In the genomic region with DNA sequence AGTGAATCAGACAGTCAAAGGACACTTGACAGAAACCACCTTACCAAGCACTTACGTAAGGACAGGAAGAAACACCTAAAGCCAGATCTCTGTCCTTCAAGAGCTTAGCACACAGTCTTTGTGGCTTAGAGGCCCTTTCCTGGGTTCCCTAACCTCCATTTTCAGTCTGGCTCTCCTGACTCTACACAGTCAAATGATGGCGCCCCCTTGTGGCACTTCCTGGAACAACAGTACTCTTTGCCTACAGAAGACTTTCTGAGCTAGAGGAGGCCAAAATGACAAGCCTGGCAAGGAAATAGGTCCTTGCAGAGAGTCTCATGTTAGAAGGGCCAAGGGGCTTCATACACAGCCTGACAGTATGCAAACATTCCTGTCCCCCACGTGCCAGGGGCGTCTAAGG, we compare ENCODE assay signal across 10 mouse cellular contexts. TPM values are rescaled to one million over a fixed set of nuclear protein-coding genes. Genes with fewer than 3 reads are reported as not detected.
DNase-seq lines count a peak whose midpoint lies in the region; ATAC-seq and TF ChIP-seq lines count a peak whose summit lies in the region.
"Had no signal": no experiment of that assay in that cellular context is flagged by ENCODE, and none has a peak within 500 bp of the region (broad histone marks: within the 10 kb centered on the region; RNA-seq: fewer than 3 reads in every experiment).

No protein-coding gene starts in this region.

- H3K4me3 ChIP-seq in forebrain, embryonic 10.5 days: no peak overlapping the region
- no peak overlapping the region for H3K4me3 ChIP-seq in forebrain, embryonic 15.5 days
- no peak overlapping the region for H3K4me3 ChIP-seq in embryonic facial prominence, embryonic 10.5 days
- H3K4me3 ChIP-seq in layer of hippocampus, adult 2 months: no peak overlapping the region
- H3K4me3 ChIP-seq: stomach, embryonic 15.5 days had no signal

- peaks cover 16% of the 10 kb centered on the region for H3K4me1 ChIP-seq in forebrain, embryonic 10.5 days
- peaks cover 13% of the 10 kb centered on the region for H3K4me1 ChIP-seq in forebrain, embryonic 15.5 days
- H3K4me1 ChIP-seq in embryonic facial prominence, embryonic 10.5 days: peaks cover 26% of the 10 kb centered on the region

- H3K9me3 ChIP-seq in forebrain, embryonic 10.5 days: peaks cover 7% of the 10 kb centered on the region; the same call in 1 of the 2 replicates
- no peaks in the 10 kb centered on the region for H3K9me3 ChIP-seq in forebrain, embryonic 15.5 days
- 0 out of 2 replicates have a peak, but pooled peaks cover 4% of the 10 kb centered on the region for H3K9me3 ChIP-seq in embryonic facial prominence, embryonic 10.5 days
- H3K9me3 ChIP-seq: stomach, embryonic 15.5 days had no signal

- no peak overlapping the region for H3K27ac ChIP-seq in forebrain, embryonic 10.5 days
- H3K27ac ChIP-seq in forebrain, embryonic 15.5 days (replicated peaks): no peak overlapping the region
- no peak overlapping the region; the same call in 1 of the 2 replicates for H3K27ac ChIP-seq in embryonic facial prominence, embryonic 10.5 days (replicated peaks)
- no peak overlapping the region for H3K27ac ChIP-seq in layer of hippocampus, adult 2 months
- H3K27ac ChIP-seq: stomach, embryonic 15.5 days had no signal

- 30% methylated on average over 4 of the region's 4 CpGs for WGBS in forebrain, embryonic 10.5 days
- WGBS in forebrain, embryonic 15.5 days: 31% methylated on average over 4 of the region's 4 CpGs
- WGBS in embryonic facial prominence, embryonic 10.5 days: 35% methylated on average over 4 of the region's 4 CpGs

- H3K36me3 ChIP-seq in forebrain, embryonic 10.5 days (replicated peaks): no peaks in the 10 kb centered on the region
- H3K36me3 ChIP-seq in forebrain, embryonic 15.5 days: no peaks in the 10 kb centered on the region
- no peaks in the 10 kb centered on the region for H3K36me3 ChIP-seq in embryonic facial prominence, embryonic 10.5 days (replicated peaks)
- H3K36me3 ChIP-seq: stomach, embryonic 15.5 days had no signal

- no peak overlapping the region for H3K9ac ChIP-seq in forebrain, embryonic 15.5 days (replicated peaks)
- H3K9ac ChIP-seq: stomach, embryonic 15.5 days had no signal

- TF ChIP-seq CTCF in layer of hippocampus, adult 2 months (conservative IDR thresholded peaks at IDR 0.05): peak; percentile 91

- DNase-seq in forebrain, embryonic 10.5 days (ENCODE audit: extremely low spot score, low spot score): peak; percentile 75
- peak; percentile 47 to 53 for DNase-seq in urinary bladder, adult 18-20 months (ENCODE audit: low spot score in 2 of 2)
- DNase-seq in urinary bladder, postnatal 10 days (ENCODE audit: low spot score): no peak
- DNase-seq in embryonic facial prominence, embryonic 10.5 days (ENCODE audit: low spot score): peak; percentile 79
- DNase-seq in layer of hippocampus, adult 2 months (ENCODE audit: low spot score in 2 of 2): peak in 1 of 2 experiments; percentile 73
- DNase-seq in lung, postnatal 36 days: peak; percentile 92
- DNase-seq in spleen, postnatal 36 days (ENCODE audit: low spot score in 2 of 2): peak; percentile 56 to 69

- ATAC-seq in forebrain, embryonic 15.5 days (replicated peaks): no peak

- H3K27me3 ChIP-seq in forebrain, embryonic 10.5 days (ENCODE audit: poor library complexity, severe bottlenecking): peaks cover 32% of the 10 kb centered on the region
- no peaks in the 10 kb centered on the region for H3K27me3 ChIP-seq in forebrain, embryonic 15.5 days
- peaks cover 24% of the 10 kb centered on the region for H3K27me3 ChIP-seq in embryonic facial prominence, embryonic 10.5 days (replicated peaks; ENCODE audit: low read depth, poor library complexity, severe bottlenecking)
- H3K27me3 ChIP-seq: stomach, embryonic 15.5 days had no signal

- H3K4me2 ChIP-seq in forebrain, embryonic 15.5 days (replicated peaks): no peak overlapping the region
- H3K4me2 ChIP-seq: stomach, embryonic 15.5 days had no signal

RNA-seq across cellular contexts. Expression of gene 1700122O11Rik, which starts 7.5 kb away (rescaled TPM):
- polyA plus RNA-seq in forebrain, embryonic 10.5 days (2016; fragmentation: Nextera tagmentation; extraction: Ambion mirVana): not detected in 2 replicates
- polyA plus RNA-seq in forebrain, embryonic 15.5 days (2015; fragmentation: Nextera tagmentation; extraction: Ambion mirVana): not detected in 2 replicates
- not detected in 2 replicates for polyA plus RNA-seq in embryonic facial prominence, embryonic 10.5 days (2016; fragmentation: Nextera tagmentation; extraction: Ambion mirVana)
- total RNA-seq in layer of hippocampus, adult 2 months (2021): not detected
- total RNA-seq: layer of hippocampus, postnatal 25 days had no signal
- polyA plus RNA-seq: stomach, embryonic 15.5 days had no signal

RNA-seq across cellular contexts. Expression of gene 1700067P10Rik, which starts 43.5 kb away (rescaled TPM):
- polyA plus RNA-seq in forebrain, embryonic 10.5 days (2016; fragmentation: Nextera tagmentation; extraction: Ambion mirVana): not detected in 2 replicates
- polyA plus RNA-seq in forebrain, embryonic 15.5 days (2015; fragmentation: Nextera tagmentation; extraction: Ambion mirVana): not detected in 2 replicates
- polyA plus RNA-seq in embryonic facial prominence, embryonic 10.5 days (2016; fragmentation: Nextera tagmentation; extraction: Ambion mirVana): not detected in 2 replicates
- not detected for total RNA-seq in layer of hippocampus, adult 2 months (2021)
- total RNA-seq: layer of hippocampus, postnatal 25 days had no signal
- polyA plus RNA-seq: stomach, embryonic 15.5 days had no signal
